Mouse (Mus musculus) 416B (cell line): ENCODE measurements around the gene Scgb2b19.
"Not testable (repeated sequence)": the region's sequence is repeated elsewhere in the genome, so short reads cannot be mapped to it uniquely, and the experiment has no call there.

ENCODE experiments used
- DNase-seq: peaks from one replicate; pipeline ENCODE4 v3.0.0; 2011; ENCODE audit warnings: low read depth

Scgb2b19 gene

GRCm38 (mm10) chr7:33280238-33280637, at the start of gene Scgb2b19:
Gene Scgb2b19 (minus strand): TSS chr7:33280338.
- DNase-seq = not testable (repeated sequence)

- DNase-seq = not testable (repeated sequence)
Measured at GRCm38 (mm10) chr7:33286991-33287390, 6.9 kb upstream of the Scgb2b19 start, which contains the start of gene Scgb1b19. Gene Scgb1b19 (plus strand): TSS chr7:33287291.
